Mouse (Mus musculus) frontal cortex, postnatal 14 days (tissue): ENCODE data around the gene AU040320.

Experiments used
- DNase-seq, 2 experiments: peaks; one replicate each; pipeline ENCODE4 v3.0.0; 2022; ENCODE audit warnings: low spot score in 2 of 2

AU040320 gene

GRCm38 (mm10) chr4:126782996-126783395 is 29.7 kb downstream of the AU040320 start:
- peak in 1 of 2 experiments; percentile 30 for DNase-seq

DNA sequence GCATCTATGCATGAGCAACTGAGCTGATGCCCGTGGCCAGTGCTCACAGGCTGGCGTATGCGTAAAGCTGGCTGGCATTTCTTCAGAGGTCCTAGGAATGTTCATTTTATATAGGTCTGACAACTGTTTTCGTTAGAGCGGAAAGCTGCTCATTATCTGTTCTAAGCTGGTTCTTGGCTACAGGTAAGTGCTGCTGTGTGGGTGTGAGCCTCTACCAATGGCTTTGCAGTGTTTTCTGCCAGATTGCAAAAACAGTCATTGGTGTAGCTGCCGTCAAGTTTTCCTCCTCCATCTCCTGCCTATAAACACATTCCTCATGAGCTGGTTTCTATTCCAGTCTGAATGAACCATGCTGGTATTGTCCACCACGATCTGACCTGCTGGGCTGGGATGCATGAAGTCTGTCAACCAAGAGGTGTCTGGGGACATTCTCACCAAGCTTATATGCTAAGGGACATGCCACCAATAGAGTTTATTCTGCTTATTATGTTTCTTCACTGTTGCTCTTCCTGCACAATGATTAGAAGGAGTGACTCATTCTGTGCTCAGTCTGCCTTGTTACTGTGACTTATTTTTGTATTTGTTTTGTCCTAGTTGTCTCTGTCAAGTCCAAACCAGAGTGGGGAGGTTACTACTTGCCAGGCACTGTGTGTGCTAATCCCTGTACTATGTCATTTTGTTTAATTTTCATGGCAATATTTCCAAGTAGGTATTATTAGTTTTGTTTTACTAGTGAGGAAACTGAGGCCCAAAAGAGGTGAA is 39.2 kb downstream of the AU040320 start:
- DNase-seq: no peak

- no peak for DNase-seq
These were observed 48.8 kb downstream of the AU040320 start for GRCm38 (mm10) chr4:126802174-126802573.

DNA sequence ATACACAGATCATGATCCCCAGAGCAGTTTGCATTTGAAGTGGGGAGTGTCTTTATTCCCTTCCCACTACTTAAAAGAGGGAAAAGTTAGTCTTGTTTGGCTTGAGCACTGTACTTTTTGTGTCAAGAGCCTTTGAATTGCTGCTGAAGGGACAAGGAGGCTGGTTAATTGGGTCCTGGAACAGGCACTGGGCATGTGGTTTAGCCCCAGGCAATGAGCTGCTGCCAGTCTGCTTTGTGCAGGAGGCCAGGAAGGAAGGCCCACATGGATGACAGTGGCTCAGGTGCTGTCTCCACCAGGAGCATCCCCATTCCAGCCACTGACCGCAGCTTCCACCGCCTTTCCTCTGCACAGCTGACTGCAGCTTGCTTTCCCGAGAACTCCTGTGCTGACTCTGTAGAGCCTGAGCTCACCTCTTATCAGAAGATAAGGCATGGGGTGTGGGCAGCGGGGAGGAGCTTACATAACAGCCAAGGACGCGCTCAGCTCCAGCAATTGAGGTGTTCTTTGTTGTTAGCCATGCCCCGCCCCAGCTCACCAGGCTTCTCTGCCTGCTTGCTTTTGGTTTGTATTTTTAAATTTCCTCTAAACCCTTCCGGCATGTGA is 50.0 kb downstream of the AU040320 start:
- DNase-seq: no peak

- DNase-seq: no peak
These were observed 52.4 kb downstream of the AU040320 start for GRCm38 (mm10) chr4:126805741-126806140.

- DNase-seq: no peak
These were observed 53.5 kb downstream of the AU040320 start for GRCm38 (mm10) chr4:126806692-126807427.

DNA sequence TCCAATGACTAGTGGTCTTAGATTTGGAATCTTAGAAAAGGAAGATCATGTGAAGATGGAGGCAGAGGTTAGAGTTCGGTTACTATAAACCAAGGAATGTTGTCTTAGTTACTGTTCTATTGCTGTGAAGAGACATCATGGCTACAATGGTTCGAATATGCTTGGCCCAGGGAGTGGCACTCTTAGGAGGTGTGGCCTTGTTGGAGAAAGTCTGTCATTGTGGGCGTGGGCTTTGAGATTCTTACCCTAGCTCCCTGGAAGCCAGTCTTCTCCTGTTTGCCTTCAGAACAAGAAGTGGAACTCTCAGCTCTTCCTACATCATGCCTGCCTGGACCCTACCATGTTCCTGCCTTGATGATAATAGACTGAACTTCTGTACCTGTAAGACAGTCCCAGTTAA is 57.2 kb downstream of the AU040320 start:
- DNase-seq: no peak

DNA sequence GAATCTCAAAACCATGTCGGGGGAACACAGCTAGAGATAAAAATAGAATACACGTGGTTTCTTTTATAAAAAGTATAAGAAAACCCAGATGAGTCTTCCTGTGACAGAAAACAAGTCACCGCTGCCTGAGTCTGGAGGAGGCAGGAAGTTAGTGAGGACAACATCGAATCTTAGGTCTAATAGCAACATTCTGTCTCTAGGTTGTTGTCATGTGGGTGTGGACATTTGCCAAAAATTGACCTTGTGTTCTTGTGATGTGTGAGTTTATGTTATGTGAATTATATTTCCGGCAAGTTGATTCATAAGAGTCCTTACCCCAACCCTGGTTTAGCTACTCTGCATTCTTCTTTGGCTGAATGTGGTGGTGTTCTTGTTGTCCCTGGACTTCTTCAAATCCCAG is 59.9 kb downstream of the AU040320 start:
- DNase-seq: no peak

- no peak for DNase-seq
These were observed 61.5 kb downstream of the AU040320 start for GRCm38 (mm10) chr4:126814854-126815253.

GRCm38 (mm10) chr4:126822891-126823882 is 69.8 kb downstream of the AU040320 start:
- no peak for DNase-seq

GRCm38 (mm10) chr4:126823917-126824316 is 70.6 kb downstream of the AU040320 start:
- DNase-seq: no peak

DNA sequence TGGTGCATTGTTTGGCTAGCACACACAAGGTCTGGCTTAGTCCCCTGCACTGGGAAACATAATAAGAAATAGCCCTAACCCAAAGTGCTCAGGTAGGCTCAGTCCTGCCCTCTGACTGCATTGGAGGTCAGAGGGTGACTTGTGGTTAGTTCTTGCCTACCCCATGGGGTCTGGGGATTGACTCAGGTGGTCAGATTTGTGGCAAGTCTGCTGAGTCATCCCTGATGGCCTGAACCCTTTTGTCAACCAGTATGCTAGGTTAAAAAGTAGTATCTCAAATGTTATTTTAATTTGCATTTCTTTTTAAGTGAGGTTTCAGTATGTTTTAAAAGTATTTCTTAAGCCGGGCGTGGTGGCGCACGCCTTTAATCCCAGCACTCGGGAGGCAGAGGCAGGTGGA is 77.8 kb downstream of the AU040320 start:
- no peak for DNase-seq

DNA sequence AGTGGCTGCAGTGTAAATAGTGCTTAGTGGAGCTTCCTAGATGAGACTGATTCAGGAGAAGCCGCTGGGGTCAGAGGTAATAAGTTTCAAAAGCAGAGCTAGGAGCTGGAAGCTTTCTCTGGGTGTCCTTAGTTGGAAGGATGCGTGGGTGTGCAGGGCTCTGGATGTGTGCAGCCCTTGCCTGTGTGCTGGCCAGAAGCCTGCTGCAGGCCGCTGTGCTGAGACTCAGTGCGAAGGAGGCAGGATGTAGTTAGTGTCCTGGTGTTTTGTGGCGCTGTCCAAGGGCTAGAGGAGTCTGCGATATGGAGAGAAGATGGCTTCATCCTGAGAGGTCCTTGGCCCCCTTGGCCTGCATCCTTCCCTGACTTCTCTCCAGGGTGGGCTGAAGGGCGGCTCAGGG is 85.5 kb downstream of the AU040320 start:
- DNase-seq: no peak

- peak; percentile 70 to 88 for DNase-seq
These were observed 86.5 kb downstream of the AU040320 start for GRCm38 (mm10) chr4:126839873-126840272.

DNA sequence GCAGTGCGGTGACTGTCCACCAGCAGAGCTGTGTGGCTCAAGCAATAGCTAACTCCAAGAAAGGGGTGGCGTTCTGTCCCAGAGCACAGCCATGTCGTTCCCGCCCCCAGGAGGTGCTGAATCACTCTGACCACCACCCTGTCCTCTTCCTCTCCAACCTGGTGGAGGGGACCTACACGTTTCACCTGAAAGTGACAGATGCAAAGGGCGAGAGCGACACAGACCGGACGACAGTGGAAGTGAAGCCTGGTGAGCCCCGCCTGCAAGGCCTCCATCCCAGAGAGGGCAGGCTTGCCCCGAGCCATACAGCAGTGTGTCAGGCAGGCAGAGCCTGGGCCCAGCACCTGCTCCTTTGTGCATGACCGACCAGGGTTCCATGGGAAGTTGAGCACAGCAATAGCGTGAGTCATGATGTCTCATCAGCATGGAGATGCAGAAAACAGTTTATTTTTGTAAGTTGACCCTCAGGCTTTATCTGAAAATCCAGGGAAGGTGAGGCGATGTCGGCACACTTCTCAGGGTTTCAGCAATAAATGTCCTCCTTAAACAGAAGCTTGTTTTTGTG is 87.7 kb downstream of the AU040320 start:
- DNase-seq: no peak

DNA sequence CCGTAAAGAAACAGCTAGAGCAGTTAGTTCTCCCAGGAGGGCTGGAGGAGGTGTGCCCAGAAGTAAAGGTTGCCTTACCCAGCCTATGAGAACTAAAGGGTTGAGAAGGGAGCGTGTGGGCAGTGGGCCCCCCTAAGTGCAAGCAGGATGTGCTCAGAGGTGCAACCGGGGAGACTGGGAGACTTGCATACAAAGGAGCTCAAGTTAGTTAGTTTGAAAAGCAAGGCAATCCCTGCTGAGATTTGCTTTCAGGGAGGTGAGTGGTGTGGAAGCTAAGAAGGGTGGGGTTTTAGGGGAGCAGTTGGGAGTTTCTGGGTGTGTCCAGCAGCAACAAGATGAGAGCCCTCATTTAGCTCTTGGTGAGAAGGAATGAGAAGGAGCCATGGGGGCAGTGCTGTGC is 89.6 kb downstream of the AU040320 start:
- DNase-seq: no peak

DNA sequence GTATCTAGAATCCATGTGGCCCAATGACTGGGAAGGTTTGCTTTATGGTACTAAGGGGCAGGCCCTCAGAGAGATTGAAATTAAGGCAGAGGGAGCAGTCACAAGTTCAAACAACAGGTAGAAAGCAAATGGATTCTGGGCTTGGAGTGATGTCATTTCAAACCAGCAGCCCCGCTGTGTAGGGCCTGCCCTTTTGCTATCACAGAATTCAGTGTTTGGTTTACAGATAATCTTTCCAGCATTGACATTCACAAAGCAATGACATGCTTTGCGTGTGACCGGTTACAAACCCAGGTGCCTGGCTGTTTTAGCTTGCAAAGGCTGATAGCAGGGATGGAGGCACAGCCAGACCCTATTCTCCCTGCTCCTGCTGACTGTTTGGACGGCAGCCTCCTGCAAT is 92.3 kb downstream of the AU040320 start:
- DNase-seq: no peak

DNA sequence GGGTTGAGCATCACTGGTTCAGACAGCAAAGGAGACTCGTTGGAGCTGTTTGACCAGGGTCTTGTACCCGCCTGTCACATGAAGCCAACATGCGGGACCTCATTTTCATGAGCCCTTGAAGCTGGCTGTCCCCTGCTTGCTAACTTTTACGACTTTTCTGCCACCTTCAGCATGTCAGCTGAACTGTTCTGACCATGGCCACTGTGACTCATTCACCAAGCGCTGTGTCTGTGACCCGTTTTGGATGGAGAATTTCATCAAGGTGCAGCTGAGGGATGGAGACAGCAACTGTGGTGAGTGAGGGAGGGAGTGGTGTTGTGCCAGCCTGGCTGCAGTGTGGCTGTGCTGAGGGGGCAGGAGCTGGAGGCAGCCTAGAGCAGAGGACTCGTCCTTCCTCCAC is 93.6 kb downstream of the AU040320 start:
- DNase-seq: no peak

DNA sequence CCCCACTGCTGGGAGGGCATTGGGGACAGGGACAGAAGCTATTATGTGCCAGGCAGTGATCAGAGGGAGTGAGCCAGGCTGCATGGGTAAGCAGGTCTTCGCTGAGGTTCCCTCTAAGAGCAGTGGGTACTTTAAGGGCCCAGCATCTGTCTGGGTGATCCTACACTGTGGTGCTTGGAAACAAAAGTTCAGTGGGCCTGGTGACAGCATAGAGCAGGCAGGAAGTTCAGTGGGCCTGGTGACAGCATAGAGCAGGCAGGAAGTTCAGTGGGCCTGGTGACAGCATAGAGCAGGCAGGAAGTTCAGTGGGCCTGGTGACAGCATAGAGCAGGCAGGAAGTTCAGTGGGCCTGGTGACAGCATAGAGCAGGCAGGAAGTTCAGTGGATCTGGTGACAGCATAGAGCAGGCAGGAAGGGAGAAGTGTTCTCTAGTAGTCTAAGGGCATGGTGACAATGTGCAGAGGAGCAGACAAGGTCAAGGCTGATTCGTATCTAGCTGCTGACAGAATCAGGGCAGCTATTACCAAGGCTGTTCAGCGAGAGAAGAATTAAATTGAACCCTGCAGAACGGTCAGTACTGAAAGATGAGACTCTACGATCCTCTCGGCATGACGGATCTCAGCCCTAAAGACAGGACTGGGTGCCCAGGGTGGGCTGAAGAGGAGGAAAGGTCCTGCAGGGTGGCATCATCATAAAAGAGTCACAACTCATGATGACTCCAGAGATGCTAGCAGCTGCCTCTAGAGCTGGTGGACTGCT is 96.9 kb downstream of the AU040320 start:
- no peak for DNase-seq

- no peak for DNase-seq
These were observed 97.4 kb downstream of the AU040320 start for GRCm38 (mm10) chr4:126850778-126851080.

- no peak for DNase-seq
These were observed 99.6 kb downstream of the AU040320 start for GRCm38 (mm10) chr4:126852971-126853370.
